Mouse (Mus musculus) thymus, postnatal 10 days (tissue): ENCODE data around the gene Rasl11a.
"Not testable (repeated sequence)": the region's sequence is repeated elsewhere in the genome, so short reads cannot be mapped to it uniquely, and the experiment has no call there.

Source experiments
- DNase-seq, 2 experiments: peaks; one replicate each; pipeline ENCODE4 v3.0.0; 2021; ENCODE audit warnings: low spot score in 2 of 2

Gene Rasl11a

GRCm38 (mm10) chr5:146892904-146893303, 48.0 kb downstream of the Rasl11a start:
- DNase-seq = no peak

- DNase-seq = no peak
These were observed 48.8 kb downstream of the Rasl11a start for GRCm38 (mm10) chr5:146893478-146894182.

- not testable (repeated sequence) for DNase-seq
These were observed 50.8 kb downstream of the Rasl11a start for GRCm38 (mm10) chr5:146895667-146896066.

- no peak for DNase-seq
These were observed 52.1 kb downstream of the Rasl11a start for GRCm38 (mm10) chr5:146896973-146897372.
